Mouse (Mus musculus) small intestine, adult 2 months (tissue): Measurements from ENCODE around the gene Tgfb1.

ENCODE experiments used
- CTCF ChIP-seq: fragments of 200-500 bp; IDR thresholded peaks from 2 replicates; pipeline ENCODE4 v1.5.1; 2012; ENCODE audit warnings: low read depth, mild to moderate bottlenecking, control low read depth, inconsistent platforms, low read length, moderate library complexity, mixed read lengths; ENCODE audit not compliant: insufficient replicate concordance, insufficient read length; ENCODE audit errors: extremely low read depth
- POLR2A ChIP-seq: fragments of 200-500 bp; IDR thresholded peaks from 2 replicates; pipeline ENCODE4 v1.6.1; 2012; ENCODE audit warnings: low read depth, mild to moderate bottlenecking, control low read depth, inconsistent platforms, low read length, moderate library complexity

DNA sequence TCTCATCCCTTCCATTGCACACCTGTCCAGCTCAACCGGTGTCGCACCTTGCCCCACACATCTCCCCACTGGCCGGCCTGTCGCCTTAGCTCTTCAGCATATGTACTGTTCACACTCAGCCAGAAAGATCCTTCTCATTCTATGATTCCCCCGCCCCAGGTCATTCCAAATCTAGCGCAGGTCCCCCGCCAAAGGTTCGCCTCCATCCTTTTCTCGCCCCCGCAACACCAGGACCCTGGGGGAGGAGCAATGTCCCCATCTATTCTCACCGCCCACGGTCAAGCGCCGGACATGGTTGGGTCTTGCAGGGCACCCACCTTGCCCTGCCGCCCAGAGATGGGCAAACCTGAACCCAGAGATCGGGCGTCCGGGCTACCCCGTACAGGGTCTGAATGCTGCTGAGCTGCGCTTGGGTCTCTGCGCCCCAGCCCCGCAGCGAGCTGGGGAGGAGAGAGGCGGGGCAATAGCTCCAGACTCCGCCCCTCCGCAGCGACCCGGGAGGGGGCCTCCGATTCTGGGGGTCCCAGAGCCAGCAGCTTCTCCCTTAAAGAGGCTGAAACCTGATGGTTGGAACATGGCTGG lies 12.0 kb upstream of the Tgfb1 start, which contains the start of gene Tmem91:
- TF ChIP-seq CTCF = no peak
- no peak for TF ChIP-seq POLR2A
